Mouse (Mus musculus) kidney, postnatal 4 days (tissue): ENCODE measurements around the gene Trim21.

Experiments used
- DNase-seq, 2 experiments: peaks; one replicate each; pipeline ENCODE4 v3.0.0; 2021; ENCODE audit warnings: mixed read lengths in 2 of 2

Gene Trim21

GRCm38 (mm10) chr7:102564999-102565997, at the start of gene Trim21:
Trim21 (minus strand) TSS chr7:102565486.
- DNase-seq = peak; percentile 85 to 88

- no peak for DNase-seq
These were observed 32.2 kb upstream of the Trim21 start, which contains the start of gene Olfr552 for GRCm38 (mm10) chr7:102597378-102598031. Olfr552 (plus strand) TSS chr7:102597770.

- DNase-seq = no peak
These were observed 26.5 kb upstream of the Trim21 start, which contains the start of gene Olfr551 for GRCm38 (mm10) chr7:102591786-102592185. Olfr551 (minus strand) TSS chr7:102591886.

GRCm38 (mm10) chr7:102575998-102576397, 10.7 kb upstream of the Trim21 start:
- no peak for DNase-seq

GRCm38 (mm10) chr7:102573174-102573830, 8.0 kb upstream of the Trim21 start:
- DNase-seq = no peak

GRCm38 (mm10) chr7:102571142-102571541, 5.9 kb upstream of the Trim21 start, which contains the start of gene Olfr550:
Olfr550 (plus strand) TSS chr7:102571442.
- no peak for DNase-seq

- no peak for DNase-seq
These were observed 933 bp upstream of the Trim21 start for GRCm38 (mm10) chr7:102566219-102566618.

- DNase-seq = no peak
These were observed 12.0 kb downstream of the Trim21 start for GRCm38 (mm10) chr7:102553279-102553678.

- DNase-seq = no peak
These were observed 15.7 kb downstream of the Trim21 start, which contains the start of gene Olfr549 for GRCm38 (mm10) chr7:102549570-102549969. Olfr549 (plus strand) TSS chr7:102549870.

GRCm38 (mm10) chr7:102541251-102541650, 24.0 kb downstream of the Trim21 start:
- DNase-seq = no peak

- no peak for DNase-seq
These were observed 24.7 kb downstream of the Trim21 start, which contains the start of gene Olfr548-ps1 for GRCm38 (mm10) chr7:102540596-102540995. Olfr548-ps1 (plus strand) TSS chr7:102540896.

GRCm38 (mm10) chr7:102534449-102534848, 30.8 kb downstream of the Trim21 start, which contains the start of gene Olfr547:
Olfr547 (plus strand) TSS chr7:102534749.
- DNase-seq = no peak

GRCm38 (mm10) chr7:102529052-102529451, 36.2 kb downstream of the Trim21 start:
- DNase-seq = no peak

- DNase-seq = no peak
These were observed 48.3 kb downstream of the Trim21 start for GRCm38 (mm10) chr7:102517051-102517335.

GRCm38 (mm10) chr7:102516261-102517050, 48.8 kb downstream of the Trim21 start:
- DNase-seq = peak; percentile 11 to 19

GRCm38 (mm10) chr7:102514144-102514543, 51.1 kb downstream of the Trim21 start:
- no peak for DNase-seq

GRCm38 (mm10) chr7:102512814-102513435, 52.4 kb downstream of the Trim21 start:
- DNase-seq = peak; percentile 93

GRCm38 (mm10) chr7:102511927-102512326, 53.4 kb downstream of the Trim21 start:
- DNase-seq = no peak

- no peak for DNase-seq
These were observed 55.6 kb downstream of the Trim21 start for GRCm38 (mm10) chr7:102509726-102510125.

- DNase-seq = no peak
These were observed 56.6 kb downstream of the Trim21 start for GRCm38 (mm10) chr7:102508666-102509065.

- no peak for DNase-seq
These were observed 57.2 kb downstream of the Trim21 start for GRCm38 (mm10) chr7:102508066-102508465.
